Mouse (Mus musculus): ENCODE results near the gene Thumpd2. TPM values are rescaled to one million over a fixed set of nuclear protein-coding genes. Genes with fewer than 3 reads are reported as not detected.

Thumpd2 gene
- total RNA-seq, 2 experiments from 2014 or later, result 5.1 to 8.8 TPM

DNA sequence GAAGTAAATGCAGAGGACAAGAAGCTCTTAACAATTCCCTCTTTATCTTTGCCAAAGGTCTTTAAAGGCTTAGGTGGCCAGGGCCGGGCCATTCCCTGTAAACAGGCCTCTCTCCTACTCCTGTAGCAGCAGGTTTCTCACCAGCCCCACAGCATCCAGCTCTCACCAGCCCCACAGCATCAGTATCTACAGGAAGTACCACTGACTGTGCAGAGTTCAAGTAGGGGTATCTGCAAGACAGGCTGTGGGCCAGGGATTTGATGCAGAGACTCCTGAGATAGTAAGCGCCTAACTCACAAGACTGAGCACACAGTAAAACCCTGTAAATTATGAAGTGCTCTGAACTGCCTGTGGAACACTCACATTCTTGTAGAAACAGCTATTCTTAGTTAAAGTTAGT is 31.9 kb downstream of the Thumpd2 start:
- DNase-seq, result no peak

DNA sequence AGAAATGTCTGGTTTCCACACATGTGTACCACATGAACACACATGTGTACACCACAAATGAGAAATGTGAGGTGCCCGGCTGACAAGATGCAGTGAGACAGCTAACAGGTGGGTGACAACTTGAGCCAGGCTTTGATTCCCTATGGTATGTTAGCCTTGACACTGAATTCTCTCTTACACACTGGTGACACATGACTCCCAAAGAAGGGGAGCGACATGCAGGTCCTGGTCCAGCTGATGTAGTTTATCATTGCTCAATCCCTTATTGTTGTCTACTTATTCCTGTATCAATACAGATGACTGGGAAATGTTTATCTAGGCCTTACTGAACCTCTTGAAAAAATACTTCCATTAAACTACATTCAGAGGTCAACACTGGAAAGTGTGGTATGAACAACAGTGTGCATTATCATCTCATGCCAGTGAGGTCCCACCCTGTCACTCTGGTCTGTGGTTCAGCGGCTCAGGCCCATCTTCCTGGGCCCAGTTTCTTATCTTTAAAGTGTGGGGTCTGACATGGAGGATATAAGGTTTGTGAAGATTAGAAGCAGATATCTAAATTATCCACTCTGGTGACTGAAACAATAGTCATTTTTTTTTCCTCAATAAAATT is 32.9 kb downstream of the Thumpd2 start:
- no peak for DNase-seq

DNA sequence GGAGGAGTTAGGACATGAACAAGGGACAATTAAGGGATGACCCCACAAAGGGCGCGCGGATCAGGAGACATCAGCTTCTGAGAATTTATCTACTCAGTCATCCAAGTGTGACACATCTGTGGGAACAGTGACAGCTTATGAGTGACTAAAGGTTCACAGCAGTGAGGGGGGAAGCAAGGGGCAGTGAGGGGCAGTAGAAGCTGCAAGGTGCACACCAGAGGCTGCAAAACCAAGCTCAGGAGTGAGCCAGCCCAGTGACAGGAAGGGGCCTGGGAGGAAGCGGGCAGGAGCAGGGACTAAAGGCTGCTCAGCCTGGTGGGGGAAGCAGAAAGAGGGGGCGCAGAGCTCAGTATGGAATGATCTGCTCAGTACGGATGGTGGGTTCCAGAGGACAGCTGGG is 37.6 kb downstream of the Thumpd2 start:
- DNase-seq, result no peak

DNA sequence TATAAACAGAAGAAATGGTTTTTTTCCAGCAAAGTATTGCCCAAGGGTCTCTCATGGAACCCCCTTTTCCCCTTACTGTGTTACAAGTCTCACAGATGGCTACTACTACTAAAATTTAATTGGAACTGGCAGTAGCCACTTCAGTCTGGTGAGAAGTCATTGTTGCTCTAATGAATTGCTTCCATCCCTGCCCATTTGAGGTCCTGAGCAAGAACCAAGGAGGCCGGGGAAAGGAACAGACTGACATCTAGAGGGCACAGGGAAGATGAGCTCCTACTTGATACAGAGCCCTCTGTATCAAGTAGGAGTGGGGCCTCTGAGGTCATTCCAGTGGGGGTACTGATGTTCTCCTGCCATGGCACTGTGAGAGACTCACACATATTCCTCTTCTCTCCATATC is 47.8 kb downstream of the Thumpd2 start:
- DNase-seq, result peak in 1 of 2 experiments; percentile 11

DNA sequence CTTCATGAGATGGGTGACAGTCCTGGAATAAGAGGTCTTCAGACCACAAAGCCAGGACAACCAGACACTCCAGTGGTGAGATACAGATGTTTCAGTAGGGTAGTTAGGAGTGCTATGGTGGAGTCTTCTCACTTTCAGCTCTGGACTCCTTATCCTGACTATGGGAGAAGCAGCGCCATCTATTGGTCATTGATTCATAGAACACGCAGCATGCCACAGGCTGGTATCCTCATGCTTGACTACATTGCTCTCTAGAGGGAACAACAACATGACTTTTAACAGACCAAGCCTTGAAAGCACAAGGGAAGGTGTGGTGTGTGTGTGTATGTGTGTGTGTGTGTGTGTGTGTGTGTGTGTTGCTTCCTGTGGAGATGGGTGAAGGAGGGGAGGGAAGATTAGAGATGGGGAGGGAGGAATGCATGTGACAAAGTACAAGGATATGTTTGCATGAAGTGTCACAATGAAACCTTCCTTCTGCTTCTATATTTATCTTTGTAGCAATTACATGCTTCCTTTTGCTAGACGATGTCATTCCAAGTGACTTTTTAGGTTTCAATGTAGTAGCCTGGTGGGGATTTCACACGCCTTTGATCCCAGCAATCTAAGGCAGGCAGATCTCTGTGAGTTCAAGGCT is 49.0 kb downstream of the Thumpd2 start:
- peak; percentile 44 to 53 for DNase-seq

DNA sequence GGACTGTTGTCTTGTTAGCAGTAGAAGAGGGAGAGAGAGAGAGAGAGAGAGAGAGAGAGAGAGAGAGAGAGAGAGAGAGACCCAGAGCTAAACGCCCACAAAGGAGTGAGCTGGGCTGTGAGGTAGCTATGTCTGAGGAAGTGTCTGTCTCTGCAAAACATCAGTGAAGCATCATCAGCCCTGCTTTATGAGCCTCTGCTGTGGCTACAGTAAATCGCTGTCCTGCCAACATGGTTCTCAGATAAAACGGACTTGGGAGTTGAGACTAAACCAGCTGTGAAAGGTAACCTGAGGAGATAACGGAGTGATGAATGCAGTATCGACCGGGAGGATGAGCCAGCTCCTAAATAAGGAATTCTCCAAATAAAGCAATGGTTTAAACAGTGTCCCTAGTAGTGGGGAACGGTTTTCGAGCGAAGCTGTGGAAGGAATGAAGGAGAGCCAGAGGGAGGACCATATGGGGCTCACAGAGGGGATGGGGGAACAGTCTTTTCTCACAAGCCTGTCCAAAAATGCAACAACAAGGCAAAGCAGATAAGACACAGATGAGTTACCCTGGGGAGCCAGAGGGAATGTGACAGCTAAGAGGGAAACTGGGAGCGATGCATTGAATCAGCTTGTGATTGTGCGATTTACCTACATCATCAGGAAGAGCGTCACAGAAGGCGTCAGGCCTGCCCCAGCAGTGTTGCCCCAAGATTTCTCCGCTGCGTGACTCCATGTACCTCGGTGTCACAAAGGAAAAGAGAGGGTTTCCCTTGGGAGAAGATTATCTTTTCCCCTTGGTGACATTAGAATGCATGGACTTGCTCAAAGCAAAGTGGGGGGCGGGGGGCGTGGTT is 53.8 kb downstream of the Thumpd2 start:
- no peak for DNase-seq

DNA sequence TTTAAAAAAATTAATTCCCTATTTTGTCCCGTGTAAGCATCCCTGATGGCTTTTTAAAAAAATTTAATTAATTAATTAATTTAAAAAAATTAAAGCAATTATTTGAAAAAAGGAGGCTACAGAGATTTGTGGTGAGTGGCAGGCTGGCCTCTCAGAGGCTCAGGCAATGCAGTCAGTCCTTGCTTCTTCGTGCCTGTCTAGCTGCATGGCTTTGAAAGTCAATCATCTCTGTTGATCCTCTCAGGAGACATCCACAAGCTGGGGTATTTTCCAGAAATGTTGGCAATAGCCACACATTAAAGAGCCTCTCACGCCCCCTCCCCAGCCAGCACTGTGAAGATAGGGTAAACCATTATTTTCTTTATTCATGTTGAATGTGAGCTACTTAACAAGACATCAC is 54.7 kb downstream of the Thumpd2 start:
- no peak for DNase-seq

DNA sequence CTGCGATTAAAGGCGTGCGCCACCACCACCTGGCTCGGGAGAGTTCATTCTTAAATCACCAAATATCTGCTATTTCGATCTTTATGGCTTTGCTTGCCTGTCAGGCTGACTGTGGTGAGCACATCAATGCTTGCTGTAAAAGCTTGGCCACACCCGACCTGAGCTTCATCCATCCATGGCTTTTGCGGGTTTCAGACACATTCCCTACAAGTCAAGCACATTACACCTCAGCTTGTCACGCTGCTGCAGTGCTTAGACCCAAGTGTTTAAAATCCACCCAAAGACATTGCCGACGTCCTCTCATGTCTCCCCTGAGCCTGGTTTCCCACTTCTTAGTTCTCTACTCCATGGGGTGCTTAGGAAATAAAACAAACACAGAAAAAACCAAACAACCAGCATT is 55.8 kb downstream of the Thumpd2 start:
- no peak for DNase-seq

DNA sequence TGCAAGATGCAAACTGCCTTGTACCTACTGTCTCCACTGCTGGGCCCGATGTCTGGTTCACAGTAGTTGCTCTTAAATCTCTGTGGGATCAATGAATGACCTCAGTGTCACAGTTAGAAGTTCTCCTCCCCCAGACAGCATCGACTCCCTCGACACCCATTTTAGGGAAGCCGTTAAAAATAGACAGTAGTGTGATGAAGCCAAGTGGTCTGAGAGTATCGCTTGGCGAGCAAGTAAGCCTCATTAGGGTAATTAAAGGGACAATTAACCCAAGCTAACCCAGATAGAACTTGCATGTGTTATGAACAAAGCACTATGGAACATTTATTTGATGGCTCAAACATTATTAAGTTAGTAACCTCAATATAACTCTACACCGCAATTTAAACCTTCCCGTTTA is 59.6 kb downstream of the Thumpd2 start:
- DNase-seq, result no peak

DNA sequence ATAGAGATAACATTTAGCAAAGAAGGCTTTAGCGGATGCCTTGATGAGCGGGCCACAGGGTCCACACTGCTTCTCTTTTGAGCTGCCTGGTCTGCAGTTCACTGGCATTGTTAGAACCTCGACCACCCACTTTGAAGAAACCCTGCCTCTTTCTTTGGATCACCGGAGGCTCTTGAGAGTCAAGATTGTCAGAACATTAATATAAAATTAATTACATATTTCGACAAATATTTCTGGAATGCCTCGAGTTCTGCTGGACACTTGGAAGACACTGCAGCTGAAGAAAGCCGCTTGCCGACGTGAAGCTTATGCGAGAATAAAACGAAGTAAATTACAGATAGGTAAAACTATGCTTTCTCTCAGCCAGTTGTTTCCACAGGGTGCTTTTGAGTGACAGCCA is 60.4 kb downstream of the Thumpd2 start:
- no peak for DNase-seq

DNA sequence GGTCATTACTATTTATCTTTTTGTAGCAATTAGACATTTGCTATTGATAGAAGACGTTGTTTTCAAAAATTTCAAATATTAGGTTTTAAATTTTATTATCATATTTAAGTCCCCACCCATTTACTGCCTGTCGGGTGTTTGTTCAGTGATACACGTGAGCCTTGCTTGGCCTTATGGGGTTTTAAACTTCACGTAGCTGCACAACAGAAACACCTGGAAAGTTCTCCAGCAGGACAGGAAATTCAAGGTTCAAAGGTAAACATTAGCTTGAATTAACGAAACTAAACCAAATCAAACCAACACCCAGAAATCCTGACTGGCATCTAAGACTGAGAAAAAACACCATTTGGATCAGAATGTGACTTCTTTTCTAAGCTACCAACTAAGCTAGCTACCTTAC is 62.8 kb downstream of the Thumpd2 start:
- no peak for DNase-seq

DNA sequence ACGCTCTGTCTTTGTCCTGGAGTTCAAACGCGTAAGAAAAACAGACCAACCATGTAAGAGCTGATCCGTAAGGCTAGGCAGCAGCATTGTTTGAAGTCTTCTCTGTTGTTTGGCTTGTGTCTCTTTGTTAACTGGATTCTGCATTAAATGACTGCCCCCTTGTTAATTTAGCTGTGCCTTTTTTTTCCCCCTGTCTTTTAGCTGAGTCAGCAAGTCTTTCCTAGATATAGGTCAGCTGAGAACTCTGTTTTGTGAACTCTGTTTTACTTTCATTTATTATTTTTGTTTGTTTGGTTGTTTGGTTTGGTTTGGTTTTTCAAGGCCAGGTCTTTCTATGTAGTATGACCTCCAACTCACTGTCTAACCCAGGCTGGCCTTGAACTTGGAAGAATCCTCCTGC is 63.2 kb downstream of the Thumpd2 start:
- no peak for DNase-seq

DNA sequence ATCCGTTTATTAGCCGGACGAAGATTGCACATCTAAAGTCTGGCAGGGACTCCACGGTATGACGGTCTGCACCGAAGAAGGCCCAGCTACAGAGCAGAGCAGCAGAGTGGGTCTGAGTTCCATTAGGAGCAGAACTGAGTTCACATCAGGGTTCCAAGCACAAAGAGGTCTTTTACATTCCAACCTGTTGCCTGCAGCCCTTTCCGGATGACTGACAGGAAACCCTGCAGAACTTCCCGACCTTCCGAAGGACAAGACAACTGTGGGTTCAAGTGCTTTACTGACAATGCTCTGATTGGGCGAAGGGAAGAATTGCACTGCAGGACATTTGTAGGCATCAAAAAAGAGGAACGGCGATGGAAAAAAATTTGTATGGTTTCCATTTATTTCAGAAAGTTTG is 63.9 kb downstream of the Thumpd2 start:
- no peak for DNase-seq

DNA sequence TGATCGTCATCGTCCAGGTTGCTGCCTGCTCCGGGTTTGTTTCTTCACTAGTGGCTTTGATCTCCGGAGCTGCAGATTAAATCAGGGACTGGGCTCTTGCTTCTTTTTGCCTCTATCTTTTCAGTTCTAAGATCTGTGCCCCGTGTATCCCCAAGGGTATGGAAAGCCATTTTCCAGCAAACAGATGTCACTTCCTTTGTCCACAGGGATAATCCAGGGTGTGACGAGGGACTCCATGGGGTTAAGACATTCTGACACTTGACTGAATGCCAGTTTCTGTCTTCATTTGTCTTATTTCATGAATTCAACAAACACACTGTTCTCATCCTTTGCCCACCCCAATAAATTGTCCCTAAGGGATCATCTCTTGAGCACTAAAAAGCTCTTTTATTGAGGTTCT is 65.9 kb downstream of the Thumpd2 start:
- no peak for DNase-seq

DNA sequence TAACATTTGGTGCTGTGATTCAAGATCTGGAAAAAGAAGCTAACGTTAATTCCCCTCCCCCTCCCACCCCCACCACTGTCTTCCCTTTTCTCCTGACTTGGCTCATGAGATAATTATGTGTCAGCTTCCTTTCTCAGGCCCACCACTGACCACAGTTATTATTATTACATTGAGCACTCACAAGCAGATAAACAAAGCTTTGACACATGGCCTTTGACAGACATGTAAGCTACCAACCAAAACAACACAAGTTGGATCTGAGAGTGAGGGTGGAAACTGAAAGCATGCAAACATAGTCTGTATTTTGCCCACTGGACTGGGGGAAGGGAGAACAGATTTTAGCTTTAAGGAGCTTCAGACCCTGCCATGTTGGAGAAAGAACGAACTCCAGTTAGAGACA is 67.7 kb downstream of the Thumpd2 start:
- no peak for DNase-seq

DNA sequence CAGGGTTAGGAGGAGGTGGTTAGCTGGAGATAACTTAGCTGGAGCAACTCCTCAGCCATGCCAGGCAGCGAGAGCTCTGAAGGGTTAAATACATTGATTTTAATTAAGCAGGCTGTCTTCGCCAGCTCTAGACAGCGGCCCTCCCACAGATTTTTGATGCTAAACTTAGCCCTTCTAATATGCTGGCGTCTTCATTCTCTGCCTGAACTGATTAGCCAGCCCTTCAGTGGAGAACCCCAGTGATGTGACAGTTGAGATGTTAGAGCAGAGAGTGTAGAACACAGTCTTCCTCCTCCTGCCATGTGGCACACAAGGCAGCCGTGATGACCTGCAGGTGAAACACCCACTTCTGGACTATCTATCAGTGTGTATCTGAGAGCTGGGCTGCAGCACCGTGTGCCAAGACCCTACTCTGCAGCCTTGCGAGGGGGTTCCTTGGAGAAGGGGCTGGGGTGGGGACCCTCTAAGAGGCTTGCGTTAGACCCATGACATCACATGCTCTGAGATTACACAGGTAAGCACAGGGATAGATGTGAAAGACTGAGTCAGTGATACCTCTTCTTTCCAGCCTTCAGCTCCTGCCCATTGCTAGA is 73.3 kb downstream of the Thumpd2 start:
- DNase-seq, result no peak

DNA sequence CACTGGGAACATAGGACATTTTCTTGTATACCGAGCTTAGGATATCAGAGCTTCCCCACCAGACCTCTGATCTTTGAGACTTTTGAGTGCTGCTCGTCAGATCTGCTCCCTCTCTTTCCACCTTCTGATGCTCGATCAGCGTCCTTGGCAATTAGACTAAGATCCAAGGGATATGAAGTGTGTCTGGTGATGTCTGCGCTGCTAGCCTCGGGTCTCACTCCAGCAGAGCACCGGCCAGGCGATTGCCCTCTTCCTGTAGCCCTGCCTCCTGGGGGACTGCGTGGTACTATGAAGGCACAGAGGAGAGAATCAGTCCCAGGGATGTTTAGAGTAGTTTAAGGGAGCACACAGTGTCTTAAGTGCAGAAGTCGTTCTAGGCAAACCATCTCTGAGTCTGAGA is 81.9 kb downstream of the Thumpd2 start:
- no peak for DNase-seq

DNA sequence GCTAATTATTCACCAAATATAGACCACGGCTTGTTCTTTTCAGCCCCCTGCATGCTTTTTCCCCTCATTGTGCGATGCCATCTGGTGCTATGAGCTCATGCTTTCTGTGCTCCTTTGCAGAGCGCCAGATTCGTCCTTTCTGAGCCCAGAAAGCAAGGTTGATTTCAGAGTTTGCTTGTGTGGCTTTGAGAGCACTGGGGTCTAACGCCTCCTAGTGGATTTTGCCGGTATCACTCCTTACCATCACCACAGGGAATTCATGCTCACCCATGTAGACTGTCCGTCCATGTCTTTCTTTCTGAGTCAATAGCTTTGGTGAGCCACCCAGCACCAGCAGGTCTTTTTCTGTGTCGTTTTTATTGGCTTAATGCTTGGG is 82.5 kb downstream of the Thumpd2 start:
- DNase-seq, result peak; percentile 76 to 81

DNA sequence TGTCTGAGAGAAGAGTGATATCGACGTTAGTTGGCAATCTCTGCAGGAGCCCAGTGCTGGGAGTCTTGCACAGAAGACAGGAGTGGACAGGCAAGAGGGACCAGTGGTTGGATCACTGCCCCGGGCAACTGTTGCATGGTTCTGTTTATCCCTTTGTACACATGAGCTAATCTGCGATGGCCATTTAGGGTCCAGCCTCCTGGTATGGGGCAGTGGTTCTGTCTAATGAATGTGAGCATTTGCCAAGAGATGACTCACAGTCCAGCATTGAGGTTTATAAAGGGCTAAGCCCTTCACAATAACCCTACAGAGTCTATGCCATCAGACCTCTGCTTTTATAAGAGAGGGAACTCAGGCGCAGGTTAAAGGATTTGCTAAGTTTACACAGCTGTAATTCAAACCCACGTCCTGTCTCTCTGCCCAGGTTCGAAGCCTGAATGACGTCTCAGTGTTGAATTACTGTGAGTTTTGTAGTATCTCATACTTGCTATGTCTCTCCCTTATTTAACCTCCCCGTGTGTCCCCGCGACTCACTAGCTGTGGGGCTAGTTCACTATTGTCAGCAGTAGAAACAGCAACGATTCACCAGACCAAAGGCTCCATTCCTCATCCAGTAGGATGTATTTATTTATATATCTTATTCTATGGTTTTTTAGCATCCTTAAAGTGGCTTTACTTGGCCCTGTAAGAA is 83.0 kb downstream of the Thumpd2 start:
- DNase-seq, result peak; percentile 10 to 30

DNA sequence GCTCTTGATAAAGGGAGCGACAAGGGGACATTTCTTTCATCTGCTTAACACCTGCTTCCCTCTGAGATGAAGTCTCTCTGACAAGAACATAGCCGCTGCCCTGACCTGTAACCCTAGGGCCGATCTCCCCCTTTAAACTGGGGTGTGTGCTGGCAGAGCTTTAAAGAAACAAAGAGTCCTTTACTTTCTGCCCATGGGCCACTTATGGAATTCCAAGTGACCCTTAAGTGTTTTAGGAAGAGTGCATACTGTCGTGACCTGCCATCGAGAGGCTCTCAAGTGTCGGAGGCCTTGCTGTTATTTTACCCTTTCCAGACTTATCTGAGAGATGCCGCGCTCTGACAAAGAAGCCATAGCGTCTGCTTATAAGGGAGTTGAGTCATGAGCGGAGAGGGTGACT is 84.8 kb downstream of the Thumpd2 start:
- DNase-seq, result no peak

DNA sequence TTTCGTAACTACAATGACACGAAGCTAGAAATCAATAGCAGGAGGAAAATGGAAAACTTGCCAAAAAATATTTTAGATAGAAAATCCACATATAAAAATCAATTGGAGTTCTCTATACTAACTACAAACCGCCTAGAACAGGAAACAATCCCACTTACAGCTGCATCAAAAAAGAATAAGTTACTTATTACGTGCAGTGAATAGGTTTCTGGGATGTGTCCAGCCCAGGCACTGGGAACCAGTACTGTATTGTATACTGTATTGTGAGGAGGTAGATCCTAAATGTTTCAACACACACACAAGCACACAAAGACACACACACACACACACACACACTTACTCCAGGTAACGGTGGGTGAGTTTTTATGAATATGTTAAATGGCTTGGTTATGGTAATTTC is 87.6 kb downstream of the Thumpd2 start:
- no peak for DNase-seq
